Mouse (Mus musculus) C2C12 (cell line): ENCODE measurements at regions not wholly inside any gene's neighbourhood (a gene's known extent, or its start where the extent isn't known, plus 50 kb on each side); places are given as distances from the start of the nearest gene placed in this dataset.
"Not testable (repeated sequence)": the region's sequence is repeated elsewhere in the genome, so short reads cannot be mapped to it uniquely, and the experiment has no call there.

Experiments
- CEBPB ChIP-seq: IDR thresholded peaks from one replicate; pipeline ENCODE4 v1.6.1; 2011; ENCODE audit warnings: low read depth, mild to moderate bottlenecking, control low read depth, moderate library complexity
- CTCF ChIP-seq: IDR thresholded peaks from one replicate; pipeline ENCODE4 v1.5.1; 2011; ENCODE audit not compliant: control insufficient read depth, insufficient read depth, insufficient read length
- FOSL1 ChIP-seq: IDR thresholded peaks from one replicate; pipeline ENCODE4 v1.8.0; 2011; ENCODE audit warnings: mild to moderate bottlenecking, low read length; ENCODE audit not compliant: poor library complexity, insufficient read depth, severe bottlenecking

DNA sequence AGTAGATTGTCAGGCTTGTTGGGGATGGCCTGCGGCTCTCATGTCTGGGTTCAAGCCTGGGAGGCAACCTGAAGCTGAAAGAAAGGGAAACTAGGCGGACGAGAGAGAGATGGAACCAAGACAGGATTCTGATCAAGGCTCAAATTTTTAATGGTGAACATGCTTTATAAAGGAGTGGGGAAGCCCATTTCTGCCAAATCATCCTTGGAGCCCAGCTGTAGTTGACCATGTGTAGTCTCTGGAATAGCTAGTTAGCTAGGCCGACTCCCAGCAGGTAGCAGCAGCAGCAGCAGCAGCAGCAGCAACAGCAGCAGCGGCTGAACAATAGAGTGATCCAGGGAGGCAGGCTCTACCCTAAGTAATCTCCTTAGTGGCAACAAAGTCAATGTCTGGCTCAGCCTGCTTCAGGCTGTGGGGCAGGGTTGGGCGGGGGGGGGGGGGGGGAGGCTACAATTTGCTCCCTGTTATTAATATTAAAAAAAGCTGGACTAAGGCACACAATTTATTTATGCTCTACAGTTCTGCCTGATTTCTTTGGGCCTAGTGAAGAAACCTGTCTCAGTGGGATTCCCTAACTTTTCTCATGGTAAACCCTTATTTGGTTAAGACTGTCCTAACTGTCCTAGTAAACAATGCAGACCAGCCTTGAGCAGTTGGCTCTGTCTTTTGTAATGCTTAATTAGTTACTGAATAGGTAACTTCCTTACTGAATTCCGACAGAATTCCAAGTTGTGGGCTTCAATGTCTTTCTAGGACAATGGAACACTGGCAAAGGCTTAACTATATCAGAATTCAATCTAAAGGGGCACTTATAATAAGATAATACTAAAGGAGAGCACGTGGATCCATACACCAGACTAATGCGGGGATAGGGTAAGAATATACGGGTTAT lies 875.7 kb upstream of the Gm38303 start:
- not testable (repeated sequence) for TF ChIP-seq CTCF, FOSL1, CEBPB
